Mouse (Mus musculus) skeletal muscle tissue, adult 2 months (tissue): ENCODE data around the gene Batf3.

Source experiments
- DNase-seq: peaks from one replicate; pipeline ENCODE4 v3.0.0-alpha.2; 2012; ENCODE audit warnings: low read depth, low spot score

Batf3 gene

DNA sequence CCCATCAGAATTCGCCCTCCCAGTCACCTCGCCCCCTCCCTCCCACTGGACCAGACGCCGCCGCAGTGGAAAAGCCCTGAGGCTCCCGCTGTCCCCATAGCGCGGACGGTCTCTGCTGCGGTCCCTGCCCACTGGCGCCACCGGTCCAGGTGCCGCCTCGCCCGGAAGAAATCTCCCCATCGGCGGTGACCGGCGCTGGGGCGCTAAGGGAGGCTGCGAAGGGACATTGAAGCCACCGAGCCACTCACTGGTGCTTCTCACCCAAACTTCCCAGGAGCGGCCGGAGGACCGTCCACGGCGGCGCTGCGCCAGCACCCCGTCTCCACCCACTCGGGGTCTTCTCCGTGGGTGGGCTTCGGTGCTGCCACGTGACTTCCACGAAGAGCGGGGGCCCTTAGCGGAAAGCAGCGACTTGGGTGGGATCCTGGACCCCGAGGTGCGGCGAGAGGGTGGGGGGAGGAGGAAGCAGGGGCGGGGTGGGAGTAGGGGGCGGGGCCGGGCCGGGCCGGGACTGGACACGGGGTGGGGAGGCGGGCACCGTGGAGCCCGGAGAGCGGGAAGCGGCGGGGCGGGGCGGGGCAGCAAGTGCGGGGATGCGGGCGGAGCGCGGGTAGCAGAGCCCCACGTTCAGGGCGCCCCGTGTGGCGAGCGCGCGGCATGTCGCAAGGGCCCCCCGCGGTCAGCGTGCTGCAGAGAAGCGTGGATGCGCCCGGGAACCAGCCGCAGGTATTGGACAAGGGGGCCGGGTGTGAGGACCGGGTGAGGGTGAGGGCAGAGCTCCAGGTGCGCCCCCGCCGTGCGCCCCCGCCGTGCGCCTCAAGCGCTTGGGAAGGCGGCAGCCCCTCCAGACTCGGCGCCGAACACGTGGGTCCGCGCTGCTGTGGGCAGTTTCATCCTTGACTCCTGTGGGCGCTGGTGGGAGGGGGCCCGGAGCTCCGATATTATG is at the start of gene Batf3:
TSS of gene Batf3 (plus strand) at position 46 of the 946 bp plus-strand sequence.
- no peak for DNase-seq

DNA sequence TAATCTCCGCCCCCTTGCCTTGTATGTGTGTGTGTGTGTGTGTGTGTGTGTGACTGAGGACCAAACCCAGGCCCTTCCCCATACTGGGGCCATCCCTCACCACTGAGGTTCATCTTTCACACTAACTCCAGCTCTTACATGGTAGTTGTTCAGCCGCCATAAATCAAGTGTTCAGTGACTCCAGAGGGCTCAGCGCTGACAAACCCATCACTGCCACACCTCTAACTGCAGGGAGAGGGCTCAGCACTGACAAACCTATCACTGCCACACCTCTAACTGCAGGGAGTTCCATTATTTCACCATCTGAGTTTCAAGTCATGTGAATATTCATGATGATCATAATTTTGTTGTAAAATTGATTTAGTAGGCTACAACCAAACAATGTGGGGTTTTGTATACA is 44.1 kb upstream of the Batf3 start:
- no peak for DNase-seq

DNA sequence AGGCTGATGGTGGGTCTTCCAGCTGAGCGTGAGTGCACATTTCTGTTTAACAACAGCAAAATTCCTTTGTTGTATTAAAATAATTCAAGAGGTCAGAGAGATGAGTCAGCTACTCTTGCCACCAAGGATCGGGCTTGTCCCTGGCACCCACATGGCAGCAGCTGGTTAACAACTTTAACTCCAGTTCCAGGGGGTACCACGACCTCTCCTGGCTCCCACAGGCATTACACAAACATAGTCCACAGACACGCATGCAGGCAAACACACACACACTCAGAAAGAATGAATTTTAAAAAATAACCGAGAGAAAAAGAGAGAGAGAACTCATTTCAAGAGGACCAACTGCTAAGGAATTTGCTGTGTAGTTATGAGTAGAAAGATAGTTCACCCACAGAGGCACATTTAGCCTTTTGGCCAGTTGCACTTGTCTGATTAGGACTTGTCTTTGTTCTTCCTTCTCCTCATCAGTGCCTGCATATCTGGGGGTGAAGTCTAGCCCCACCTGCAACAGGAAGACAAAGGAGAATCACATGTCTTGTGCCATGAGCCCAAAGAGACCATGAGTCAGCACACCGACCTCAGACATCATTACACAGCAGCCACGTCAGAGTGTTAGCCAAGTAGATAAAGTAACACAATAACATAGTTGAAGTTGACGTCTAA is 42.6 kb upstream of the Batf3 start:
- no peak for DNase-seq

- DNase-seq, result no peak
Measured at GRCm38 (mm10) chr1:191055533-191055873, 42.1 kb upstream of the Batf3 start.

DNA sequence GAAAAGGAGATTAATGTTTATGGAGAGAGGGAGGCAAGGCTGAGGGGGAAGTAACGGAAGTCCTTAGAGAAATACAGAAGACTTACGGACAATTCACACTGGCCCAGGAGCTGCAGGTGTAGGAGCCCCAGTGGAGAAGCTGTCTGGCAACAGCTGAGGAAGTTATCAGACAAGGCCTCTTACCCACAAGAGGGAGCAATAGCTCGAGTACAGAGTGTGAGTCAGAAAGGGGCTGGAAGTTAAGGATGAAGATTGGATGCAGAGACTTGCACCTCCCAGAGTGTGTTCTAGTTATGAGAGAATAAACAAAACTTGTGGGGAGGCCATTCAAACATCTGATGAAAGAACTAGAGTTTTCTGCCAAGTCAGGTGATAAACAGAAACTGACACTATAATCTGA is 40.2 kb upstream of the Batf3 start:
- DNase-seq, result no peak

- DNase-seq, result no peak
Measured at GRCm38 (mm10) chr1:191062241-191062780, 35.3 kb upstream of the Batf3 start.

DNA sequence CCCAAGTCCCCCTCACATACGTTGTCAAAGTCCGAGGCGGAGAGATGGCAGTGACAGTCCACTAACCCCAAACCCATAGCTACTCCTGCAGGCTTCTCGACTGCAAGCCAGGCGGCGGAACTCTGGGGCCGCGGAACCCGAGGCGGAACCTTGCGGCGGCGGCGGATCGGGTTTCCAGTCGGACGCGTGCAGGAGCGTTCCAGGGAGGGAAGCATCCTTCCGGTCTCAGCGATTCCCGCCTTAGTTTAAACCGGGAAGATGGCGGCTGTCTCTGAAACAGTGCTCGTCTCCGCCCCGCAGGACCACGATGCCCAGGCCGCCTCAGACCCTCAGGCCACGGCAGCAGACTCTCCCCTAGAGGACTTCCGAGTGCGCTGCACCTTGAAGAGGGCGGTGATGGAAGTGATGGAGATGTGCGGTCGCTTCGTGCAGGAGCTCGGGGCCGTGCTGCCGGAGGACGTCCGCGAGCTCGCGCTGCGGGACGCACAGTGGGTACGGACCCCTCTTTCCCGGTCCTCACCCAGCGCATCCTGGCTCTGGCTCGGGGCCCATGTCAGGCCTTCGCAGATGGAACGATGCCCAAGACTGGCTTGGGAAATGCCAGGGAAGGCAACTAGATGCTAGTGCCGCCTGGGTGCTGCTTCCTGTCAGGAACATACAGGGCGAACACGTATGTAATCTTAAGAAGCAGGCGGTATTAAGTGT is 34.7 kb upstream of the Batf3 start, which contains the start of the genes Tatdn3 and Nsl1:
TSS of gene Tatdn3 (minus strand) at position 152 of the 705 bp plus-strand sequence.
TSS of gene Nsl1 (plus strand) at position 232 of the 705 bp plus-strand sequence.
- peak; percentile 72 for DNase-seq

GRCm38 (mm10) chr1:191063700-191064099 is 33.9 kb upstream of the Batf3 start:
- DNase-seq, result no peak

DNA sequence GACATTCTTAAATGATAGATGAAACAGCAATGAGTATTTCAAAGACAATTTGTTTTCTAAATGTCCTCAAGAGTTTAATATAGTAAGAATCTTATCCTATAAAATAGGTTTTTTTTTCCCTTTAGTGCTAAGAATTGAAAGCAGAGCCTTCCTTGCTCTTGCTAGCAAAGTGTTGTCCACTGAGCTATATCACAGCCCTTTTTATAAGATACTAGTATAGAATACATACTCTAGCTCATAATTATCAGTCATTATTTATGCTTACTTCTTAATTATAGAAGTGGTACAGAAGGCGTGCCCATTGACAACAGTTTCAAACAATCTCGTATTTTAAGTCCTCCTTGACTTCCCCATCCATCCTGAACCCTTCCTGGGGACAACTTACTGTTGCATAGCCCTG is 33.1 kb upstream of the Batf3 start:
- no peak for DNase-seq

DNA sequence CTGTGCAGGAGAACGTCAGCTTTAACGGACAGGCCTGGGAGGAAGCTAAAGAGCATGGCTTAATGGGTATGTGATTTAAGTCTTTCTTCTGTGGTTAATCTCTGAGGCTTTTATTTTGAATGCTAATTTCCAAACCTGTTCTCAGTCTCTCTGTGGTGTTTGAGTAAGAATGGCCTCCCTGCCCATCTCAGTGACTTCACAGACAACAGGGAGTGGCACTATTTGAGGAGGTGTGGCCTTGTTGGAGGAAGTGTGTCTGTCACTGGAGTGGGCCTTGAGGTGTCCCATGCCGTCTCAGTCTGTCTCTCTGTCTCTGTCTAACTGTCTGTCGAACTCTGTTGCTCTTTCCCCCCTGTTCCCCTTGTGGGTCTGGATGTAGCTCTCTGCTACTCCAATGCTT is 32.5 kb upstream of the Batf3 start:
- no peak for DNase-seq

DNA sequence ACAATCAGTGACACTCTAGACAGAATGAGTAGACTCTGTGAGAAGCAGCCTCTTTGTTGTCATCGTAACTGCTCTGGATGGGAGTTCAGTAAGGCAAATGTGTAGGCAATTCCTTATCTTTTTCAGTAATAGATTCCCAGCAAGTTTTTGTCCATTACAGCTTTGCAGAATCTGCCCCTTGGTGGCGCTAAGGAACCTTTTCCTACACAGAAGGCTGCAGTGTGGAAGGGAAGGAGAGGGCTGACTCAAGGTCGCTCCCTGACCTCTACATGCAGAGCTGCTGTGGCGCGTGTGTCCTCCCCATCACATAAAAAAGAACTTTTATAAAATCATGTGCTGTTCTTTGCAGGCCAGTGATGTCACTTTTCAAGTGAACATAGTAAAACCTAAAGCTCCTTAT is 29.3 kb upstream of the Batf3 start:
- no peak for DNase-seq

DNA sequence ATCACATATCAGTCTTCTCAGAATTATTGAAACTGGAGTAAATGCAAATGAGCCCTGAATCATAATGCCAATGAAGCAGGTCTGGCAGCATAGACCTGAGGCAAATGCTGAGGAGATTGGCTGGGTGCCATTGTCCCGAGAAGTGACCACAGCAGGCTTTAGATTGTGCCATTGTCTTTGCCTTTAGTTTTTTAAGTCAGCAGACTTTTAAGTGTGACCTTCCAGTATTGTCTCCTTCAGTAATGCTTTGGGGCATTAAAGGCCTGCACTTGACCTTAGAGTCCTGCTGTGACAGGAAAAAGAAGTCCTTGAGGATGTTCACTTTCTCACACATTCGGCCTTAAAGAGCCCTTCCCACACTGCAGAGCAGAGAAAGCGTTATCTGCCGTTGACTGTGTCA is 27.4 kb upstream of the Batf3 start:
- no peak for DNase-seq

DNA sequence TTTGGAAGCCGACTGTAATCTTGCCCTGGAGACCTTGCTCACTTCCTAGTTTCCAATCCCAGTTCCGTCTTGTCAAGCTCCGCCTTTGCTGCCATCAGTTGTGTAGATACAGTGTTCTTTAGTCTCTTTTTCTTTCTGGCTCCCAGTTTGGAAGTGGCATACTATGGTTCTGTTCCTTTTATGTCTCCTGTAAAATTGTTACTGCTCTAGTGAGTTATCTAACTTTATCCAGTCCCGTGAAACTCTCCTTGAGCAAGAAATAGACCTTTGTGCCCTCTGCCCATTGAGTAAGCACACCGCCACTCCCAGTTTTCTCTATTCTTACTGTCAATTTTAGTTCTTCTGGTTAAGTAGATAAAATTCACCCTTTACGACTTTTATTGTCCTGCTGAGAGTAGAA is 26.0 kb upstream of the Batf3 start:
- DNase-seq, result no peak

DNA sequence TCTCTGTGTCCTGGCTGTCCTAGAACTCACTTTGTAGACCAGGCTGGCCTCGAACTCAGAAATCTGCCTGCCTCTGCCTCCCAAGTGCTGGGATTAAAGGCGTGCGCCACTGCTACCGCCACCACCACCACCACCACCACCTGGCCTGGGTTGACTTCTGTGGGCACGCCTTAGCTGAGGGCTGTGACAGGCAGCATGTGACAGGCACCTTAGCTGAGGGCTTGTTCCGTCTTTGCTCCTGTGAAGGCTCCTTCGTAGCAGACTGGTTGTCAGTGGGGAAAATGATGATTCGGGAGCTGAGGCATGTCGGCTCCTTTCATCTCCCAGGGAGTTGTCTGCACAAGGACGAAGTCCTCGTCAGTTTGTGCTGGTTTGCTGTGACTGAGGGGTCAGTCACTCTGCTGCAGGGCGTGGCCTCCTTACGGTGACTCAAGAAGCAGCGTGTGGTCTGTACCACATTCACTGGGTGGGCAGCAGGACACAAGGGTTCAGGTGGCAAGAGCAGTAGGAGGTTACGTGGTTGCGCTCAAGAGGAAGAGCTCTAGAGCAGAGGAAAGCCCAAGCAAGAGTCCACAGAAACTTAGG is 25.2 kb upstream of the Batf3 start:
- no peak for DNase-seq

DNA sequence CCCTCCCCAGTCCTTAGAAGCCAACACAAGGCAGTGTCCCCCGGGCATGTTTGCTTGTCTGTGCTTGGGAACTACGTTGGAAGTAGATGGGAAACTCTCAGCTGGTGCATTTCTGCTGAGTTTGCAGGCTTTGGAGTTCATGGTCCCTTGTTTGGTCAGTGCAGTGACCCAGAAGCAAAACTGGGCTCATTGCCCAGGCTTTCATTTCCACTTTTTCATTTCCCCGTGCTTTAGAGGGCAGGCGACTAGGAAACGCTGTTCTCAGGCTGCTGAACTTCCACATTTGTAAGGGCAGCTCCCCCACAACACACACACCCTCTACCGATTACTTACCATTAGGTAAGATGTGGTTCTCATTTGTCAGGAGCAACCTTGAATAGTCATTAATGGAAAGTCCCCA is 24.6 kb upstream of the Batf3 start:
- DNase-seq, result peak; percentile 62

DNA sequence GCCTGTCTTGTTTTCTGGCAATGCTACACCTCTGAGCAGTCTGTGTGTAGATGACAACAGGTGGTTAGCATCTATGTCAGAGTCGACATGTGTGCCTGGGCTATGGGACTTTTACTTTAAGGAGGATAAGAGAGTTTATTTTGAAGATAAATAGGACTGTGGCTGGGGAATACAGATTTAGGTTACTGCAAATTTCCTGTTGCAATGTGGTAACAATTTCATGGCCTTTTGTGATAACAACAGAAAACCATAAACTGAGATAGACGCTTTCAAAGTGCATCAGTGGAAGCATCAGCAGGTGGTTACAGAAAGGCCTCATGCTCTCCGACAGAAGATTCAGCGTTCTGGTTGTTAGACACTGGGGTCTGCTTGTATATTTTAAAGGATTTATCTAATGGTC is 24.2 kb upstream of the Batf3 start:
- no peak for DNase-seq

GRCm38 (mm10) chr1:191075199-191075883 is 22.3 kb upstream of the Batf3 start:
- DNase-seq, result peak; percentile 58

GRCm38 (mm10) chr1:191083230-191083629 is 14.4 kb upstream of the Batf3 start:
- DNase-seq, result no peak

DNA sequence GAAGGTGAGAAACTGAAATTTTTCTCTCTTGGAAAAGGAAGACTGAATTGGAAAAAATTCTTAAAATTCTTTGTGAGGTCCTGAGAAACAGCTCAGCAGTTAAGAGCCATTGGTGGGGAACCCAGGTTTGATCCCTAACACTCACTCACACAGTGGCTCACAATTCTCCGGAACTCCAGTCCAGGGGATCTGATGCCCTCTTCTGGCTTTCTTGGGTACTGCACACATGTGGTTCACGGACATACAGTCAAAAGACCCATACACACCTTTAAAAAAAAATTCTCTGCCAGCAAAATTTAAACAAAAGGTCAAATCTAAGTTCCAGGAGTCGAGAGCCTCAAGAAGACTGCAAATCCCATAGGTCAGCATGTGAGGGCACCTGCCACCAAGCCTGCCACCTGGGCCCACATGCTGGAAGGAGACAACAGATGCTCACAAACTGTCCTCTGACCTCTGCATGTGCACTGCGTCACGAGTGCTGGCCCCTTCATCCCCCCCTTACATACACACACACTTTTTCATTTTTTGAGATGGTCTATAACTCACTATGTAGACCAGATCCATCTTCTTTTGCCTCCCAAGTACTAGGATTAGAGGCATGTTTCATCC is 12.6 kb upstream of the Batf3 start:
- DNase-seq, result no peak

DNA sequence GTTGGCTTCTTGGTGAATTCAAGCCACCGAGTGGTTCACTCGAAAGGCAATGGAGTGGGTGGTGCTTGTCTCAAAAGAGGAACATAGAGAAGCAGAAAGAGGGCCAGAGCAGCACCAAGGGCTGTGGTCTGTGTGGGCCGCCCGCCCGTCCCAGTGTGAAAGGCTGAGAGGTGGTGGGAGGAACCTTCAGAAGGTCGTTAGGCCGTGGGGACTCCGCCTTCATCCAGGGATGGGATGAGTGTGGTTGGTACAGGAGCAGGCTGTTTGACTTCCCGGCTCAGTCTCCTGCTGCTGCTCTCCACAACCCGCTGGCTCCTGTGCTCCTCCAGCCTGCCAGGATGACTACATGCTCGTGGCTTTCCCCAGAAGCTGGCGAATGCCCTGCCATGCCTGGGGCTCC is 12.1 kb upstream of the Batf3 start:
- DNase-seq, result no peak
